In genomic region chr1:56983100-56983590, GRCm38 (mm10) we compare ENCODE assay signal across 20 mouse cellular contexts. TPM values are rescaled to one million over a fixed set of nuclear protein-coding genes. Genes with fewer than 3 reads are reported as not detected.
DNase-seq lines count a peak whose midpoint lies in the region; ATAC-seq and TF ChIP-seq lines count a peak whose summit lies in the region.
"Had no signal": no experiment of that assay in that cellular context is flagged by ENCODE, and none has a peak within 500 bp of the region (broad histone marks: within the 10 kb centered on the region; RNA-seq: fewer than 3 reads in every experiment).

No protein-coding gene starts in this region.

- H3K4me3 ChIP-seq in hindbrain, embryonic 10.5 days, result no peak overlapping the region
- no peak overlapping the region for H3K4me3 ChIP-seq in hindbrain, embryonic 12.5 days
- H3K4me3 ChIP-seq in embryonic facial prominence, embryonic 13.5 days, result no peak overlapping the region
- H3K4me3 ChIP-seq in limb, embryonic 12.5 days (replicated peaks), result peak overlapping the region; percentile 18; the same call in 1 of the 2 replicates
- H3K4me3 ChIP-seq in left cerebral cortex, adult 2 months, result no peak overlapping the region
- H3K4me3 ChIP-seq: embryonic facial prominence, embryonic 12.5 days; intestine, embryonic 15.5 days; midbrain, embryonic 10.5 days had no signal

- peaks cover 26% of the 10 kb centered on the region for H3K4me1 ChIP-seq in hindbrain, embryonic 10.5 days (replicated peaks)
- H3K4me1 ChIP-seq in hindbrain, embryonic 12.5 days, result peaks cover 10% of the 10 kb centered on the region
- peaks cover 35% of the 10 kb centered on the region for H3K4me1 ChIP-seq in embryonic facial prominence, embryonic 13.5 days
- peaks cover 20% of the 10 kb centered on the region for H3K4me1 ChIP-seq in limb, embryonic 12.5 days (replicated peaks)

- peaks cover 100% of the 10 kb centered on the region for H3K27me3 ChIP-seq in hindbrain, embryonic 10.5 days (ENCODE audit: insufficient read depth, poor library complexity, severe bottlenecking)
- H3K27me3 ChIP-seq in hindbrain, embryonic 12.5 days, result peaks cover 83% of the 10 kb centered on the region
- peaks cover 87% of the 10 kb centered on the region for H3K27me3 ChIP-seq in embryonic facial prominence, embryonic 13.5 days
- peaks cover 84% of the 10 kb centered on the region for H3K27me3 ChIP-seq in limb, embryonic 12.5 days
- H3K27me3 ChIP-seq: CH12.LX had no signal

- no peak for TF ChIP-seq CTCF in left cerebral cortex, adult 2 months (IDR thresholded peaks at IDR 0.05)

- DNase-seq in hindbrain, embryonic 10.5 days (ENCODE audit: low spot score), result peak; percentile 12
- peak; percentile 31 for DNase-seq in retina, embryonic 14.5 days (ENCODE audit: low spot score)
- DNase-seq in retina, postnatal 1 day, result no peak
- DNase-seq in left cerebral cortex, adult 2 months (ENCODE audit: extremely low spot score in 1 of 2, low spot score in 2 of 2), result no peak
- no peak for DNase-seq in layer of hippocampus, adult 9-10 months (ENCODE audit: low spot score)
- DNase-seq: adrenal gland, adult 2 months; B cell, adult 2 months; cerebellum, adult 18-20 months; kidney, adult 9 months; kidney, postnatal 14 days had no signal

- H3K27ac ChIP-seq in hindbrain, embryonic 10.5 days, result no peak overlapping the region
- H3K27ac ChIP-seq in hindbrain, embryonic 12.5 days, result no peak overlapping the region
- no peak overlapping the region for H3K27ac ChIP-seq in embryonic facial prominence, embryonic 13.5 days
- H3K27ac ChIP-seq in limb, embryonic 12.5 days, result no peak overlapping the region
- H3K27ac ChIP-seq in left cerebral cortex, adult 2 months, result no peak overlapping the region
- H3K27ac ChIP-seq: intestine, embryonic 15.5 days; midbrain, embryonic 10.5 days had no signal

- no peaks in the 10 kb centered on the region for H3K9me3 ChIP-seq in hindbrain, embryonic 10.5 days
- H3K9me3 ChIP-seq in hindbrain, embryonic 12.5 days (replicated peaks), result no peaks in the 10 kb centered on the region
- no peaks in the 10 kb centered on the region for H3K9me3 ChIP-seq in embryonic facial prominence, embryonic 13.5 days
- no peaks in the 10 kb centered on the region for H3K9me3 ChIP-seq in limb, embryonic 12.5 days
- H3K9me3 ChIP-seq: embryonic facial prominence, embryonic 12.5 days; intestine, embryonic 15.5 days; midbrain, embryonic 10.5 days had no signal

- under 1% methylated on average over 8 of the region's 8 CpGs for WGBS in hindbrain, embryonic 10.5 days
- WGBS in hindbrain, embryonic 12.5 days, result under 1% methylated on average over 8 of the region's 8 CpGs
- WGBS in embryonic facial prominence, embryonic 13.5 days, result 8% methylated on average over 8 of the region's 8 CpGs
- WGBS in limb, embryonic 12.5 days, result under 1% methylated on average over 8 of the region's 8 CpGs

- H3K9ac ChIP-seq in hindbrain, embryonic 12.5 days, result no peak overlapping the region
- no peak overlapping the region for H3K9ac ChIP-seq in embryonic facial prominence, embryonic 13.5 days
- H3K9ac ChIP-seq in limb, embryonic 12.5 days (replicated peaks), result no peak overlapping the region
- H3K9ac ChIP-seq: embryonic facial prominence, embryonic 12.5 days; intestine, embryonic 15.5 days had no signal

- intact Hi-C loops in left cerebral cortex, adult 2 months (cut with DNase I), result loop anchor here (5.0 kb wide), 1 partner anchor 354 kb away; no protein-coding TSS in a partner anchor

- ATAC-seq in hindbrain, embryonic 12.5 days (ENCODE audit: low FRiP score), result no peak
- no peak for ATAC-seq in embryonic facial prominence, embryonic 13.5 days (ENCODE audit: insufficient number of reproducible peaks, insufficient read depth, low FRiP score, low TSS enrichment, low read depth)
- ATAC-seq in limb, embryonic 12.5 days (ENCODE audit: insufficient number of reproducible peaks, insufficient read depth, low FRiP score, low TSS enrichment, low read depth), result no peak
- ATAC-seq: hindbrain, embryonic 16.5 days; intestine, embryonic 15.5 days; lung, postnatal 0 days had no signal

- H3K36me3 ChIP-seq in hindbrain, embryonic 10.5 days, result no peaks in the 10 kb centered on the region
- H3K36me3 ChIP-seq in hindbrain, embryonic 12.5 days, result no peaks in the 10 kb centered on the region
- H3K36me3 ChIP-seq in embryonic facial prominence, embryonic 13.5 days, result no peaks in the 10 kb centered on the region
- H3K36me3 ChIP-seq in limb, embryonic 12.5 days, result no peaks in the 10 kb centered on the region
- H3K36me3 ChIP-seq: embryonic facial prominence, embryonic 12.5 days; intestine, embryonic 15.5 days; midbrain, embryonic 10.5 days had no signal

- H3K4me2 ChIP-seq in hindbrain, embryonic 12.5 days (replicated peaks), result no peak overlapping the region
- peak overlapping the region; percentile 42 for H3K4me2 ChIP-seq in embryonic facial prominence, embryonic 13.5 days
- no peak overlapping the region; the same call in 1 of the 2 replicates for H3K4me2 ChIP-seq in limb, embryonic 12.5 days
- H3K4me2 ChIP-seq: embryonic facial prominence, embryonic 12.5 days; intestine, embryonic 15.5 days had no signal

RNA-seq across cellular contexts. Expression of gene Satb2, which starts 4.7 kb away (rescaled TPM):
- 0.98 and 1.3 TPM in 2 replicates for polyA plus RNA-seq in hindbrain, embryonic 10.5 days (2016; fragmentation: Nextera tagmentation; extraction: Ambion mirVana)
- 0.98 and 1.6 TPM in 2 replicates for polyA plus RNA-seq in hindbrain, embryonic 12.5 days (2016; fragmentation: Nextera tagmentation; extraction: Ambion mirVana)
- polyA plus RNA-seq in embryonic facial prominence, embryonic 13.5 days (2015; fragmentation: Nextera tagmentation; extraction: Ambion mirVana), result 19.4 and 23.9 TPM in 2 replicates
- 1.9 and 2.1 TPM in 2 replicates for polyA plus RNA-seq in limb, embryonic 12.5 days (2016; fragmentation: Nextera tagmentation; extraction: Ambion mirVana)
- total RNA-seq in left cerebral cortex, adult 2 months (2021), result 10 to 100 TPM; 80.2 to 91.0 TPM
- total RNA-seq: MEL had no signal

Comparison
In these comparisons a context has a peak if more than half of its experiments do, and no peak if none do; other contexts are left out.
1. DNase-seq: peak in hindbrain, embryonic 10.5 days (single experiment) and retina, embryonic 14.5 days (single experiment); none in retina, postnatal 1 day (single experiment), left cerebral cortex, adult 2 months (0 of 2) and layer of hippocampus, adult 9-10 months (single experiment).